Mouse (Mus musculus): ENCODE measurements around the gene Olfr134. TPM values are rescaled to one million over a fixed set of nuclear protein-coding genes. Genes with fewer than 3 reads are reported as not detected.

The Olfr134 gene
- polyA plus RNA-seq (2014; fragmentation: Illumina TruSeq; extraction: RNeasy Lipid Tissue Mini Kit (QIAGEN cat#74804); ENCODE audit: low read depth, low replicate concordance) = not detected

GRCm38 (mm10) chr17:38171088-38171487 lies at the start of gene Olfr134:
TSS of gene Olfr134 (plus strand) at chr17:38171388.

GRCm38 (mm10) chr17:38134426-38134825 lies 36.8 kb upstream of the Olfr134 start, which contains the start of gene Olfr132:
TSS of gene Olfr132 (minus strand) at chr17:38134526.

GRCm38 (mm10) chr17:38144981-38145380 lies 26.2 kb upstream of the Olfr134 start, which contains the start of gene Olfr133:
TSS of gene Olfr133 (plus strand) at chr17:38145281.

DNA sequence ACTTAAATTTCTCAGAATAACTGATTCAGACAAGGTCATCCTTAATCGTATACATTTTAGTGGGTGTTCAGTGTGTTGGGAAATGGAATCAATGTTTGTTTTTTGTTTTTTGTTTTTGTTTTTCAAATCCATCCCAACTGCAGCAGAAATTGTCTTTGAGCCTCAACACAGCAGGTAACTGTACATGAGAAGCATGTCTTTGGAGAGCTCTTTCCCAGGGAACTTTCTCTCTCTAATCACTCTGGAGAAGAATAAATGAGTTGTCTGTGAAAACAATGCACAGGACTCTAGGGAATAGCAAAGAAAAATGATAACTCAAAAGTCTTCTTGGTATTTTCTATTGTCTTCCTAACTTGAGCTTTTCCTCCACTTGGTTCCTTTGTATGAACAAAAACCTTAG lies 32.8 kb downstream of the Olfr134 start, which contains the start of gene Olfr135:
TSS of gene Olfr135 (plus strand) at position 301 of the 400 bp plus-strand sequence.

Other genes starting within 250 kb of the Olfr134 start
- not detected for gene Olfr761, start 218.3 kb upstream of the Olfr134 start, polyA plus RNA-seq (2014; fragmentation: Illumina TruSeq; extraction: RNeasy Lipid Tissue Mini Kit (QIAGEN cat#74804); ENCODE audit: low read depth, low replicate concordance)
- not detected for gene Olfr129, start 111.3 kb upstream of the Olfr134 start, polyA plus RNA-seq (2014; fragmentation: Illumina TruSeq; extraction: RNeasy Lipid Tissue Mini Kit (QIAGEN cat#74804); ENCODE audit: low read depth, low replicate concordance)
- gene Olfr130, start 107.5 kb upstream of the Olfr134 start, polyA plus RNA-seq (2014; fragmentation: Illumina TruSeq; extraction: RNeasy Lipid Tissue Mini Kit (QIAGEN cat#74804); ENCODE audit: low read depth, low replicate concordance) = not detected
- not detected for gene Olfr131, start 82.7 kb upstream of the Olfr134 start, polyA plus RNA-seq (2014; fragmentation: Illumina TruSeq; extraction: RNeasy Lipid Tissue Mini Kit (QIAGEN cat#74804); ENCODE audit: low read depth, low replicate concordance)
- gene Olfr132, start 36.9 kb upstream of the Olfr134 start, polyA plus RNA-seq (2014; fragmentation: Illumina TruSeq; extraction: RNeasy Lipid Tissue Mini Kit (QIAGEN cat#74804); ENCODE audit: low read depth, low replicate concordance) = not detected
- gene Olfr133, start 26.1 kb upstream of the Olfr134 start, polyA plus RNA-seq (2014; fragmentation: Illumina TruSeq; extraction: RNeasy Lipid Tissue Mini Kit (QIAGEN cat#74804); ENCODE audit: low read depth, low replicate concordance) = not detected
- gene Olfr135, start 32.9 kb downstream of the Olfr134 start, polyA plus RNA-seq (2014; fragmentation: Illumina TruSeq; extraction: RNeasy Lipid Tissue Mini Kit (QIAGEN cat#74804); ENCODE audit: low read depth, low replicate concordance) = not detected
- not detected for gene Olfr138, start 89.6 kb downstream of the Olfr134 start, polyA plus RNA-seq (2014; fragmentation: Illumina TruSeq; extraction: RNeasy Lipid Tissue Mini Kit (QIAGEN cat#74804); ENCODE audit: low read depth, low replicate concordance)
- not detected for gene Olfr137, start 136.2 kb downstream of the Olfr134 start, polyA plus RNA-seq (2014; fragmentation: Illumina TruSeq; extraction: RNeasy Lipid Tissue Mini Kit (QIAGEN cat#74804); ENCODE audit: low read depth, low replicate concordance)
- gene Olfr136, start 158.4 kb downstream of the Olfr134 start, polyA plus RNA-seq (2014; fragmentation: Illumina TruSeq; extraction: RNeasy Lipid Tissue Mini Kit (QIAGEN cat#74804); ENCODE audit: low read depth, low replicate concordance) = not detected
- gene Esp36, start 248.8 kb downstream of the Olfr134 start, polyA plus RNA-seq (2014; fragmentation: Illumina TruSeq; extraction: RNeasy Lipid Tissue Mini Kit (QIAGEN cat#74804); ENCODE audit: low read depth, low replicate concordance) = not detected

Measured in heart, adult 10 weeks (tissue).